Mouse (Mus musculus) mouse trophoblast stem cell (cell line): ENCODE data around the gene Lrba.

Experiments
- in situ Hi-C, 2 experiments: fragments of 300-500 bp; cut with MseI, MboI; formaldehyde crosslinking; loops; 2 replicates in 1 of 2; 3 replicates in 1 of 2; pipeline ENCODE4 v1.15.1; 2025

Lrba gene

DNA sequence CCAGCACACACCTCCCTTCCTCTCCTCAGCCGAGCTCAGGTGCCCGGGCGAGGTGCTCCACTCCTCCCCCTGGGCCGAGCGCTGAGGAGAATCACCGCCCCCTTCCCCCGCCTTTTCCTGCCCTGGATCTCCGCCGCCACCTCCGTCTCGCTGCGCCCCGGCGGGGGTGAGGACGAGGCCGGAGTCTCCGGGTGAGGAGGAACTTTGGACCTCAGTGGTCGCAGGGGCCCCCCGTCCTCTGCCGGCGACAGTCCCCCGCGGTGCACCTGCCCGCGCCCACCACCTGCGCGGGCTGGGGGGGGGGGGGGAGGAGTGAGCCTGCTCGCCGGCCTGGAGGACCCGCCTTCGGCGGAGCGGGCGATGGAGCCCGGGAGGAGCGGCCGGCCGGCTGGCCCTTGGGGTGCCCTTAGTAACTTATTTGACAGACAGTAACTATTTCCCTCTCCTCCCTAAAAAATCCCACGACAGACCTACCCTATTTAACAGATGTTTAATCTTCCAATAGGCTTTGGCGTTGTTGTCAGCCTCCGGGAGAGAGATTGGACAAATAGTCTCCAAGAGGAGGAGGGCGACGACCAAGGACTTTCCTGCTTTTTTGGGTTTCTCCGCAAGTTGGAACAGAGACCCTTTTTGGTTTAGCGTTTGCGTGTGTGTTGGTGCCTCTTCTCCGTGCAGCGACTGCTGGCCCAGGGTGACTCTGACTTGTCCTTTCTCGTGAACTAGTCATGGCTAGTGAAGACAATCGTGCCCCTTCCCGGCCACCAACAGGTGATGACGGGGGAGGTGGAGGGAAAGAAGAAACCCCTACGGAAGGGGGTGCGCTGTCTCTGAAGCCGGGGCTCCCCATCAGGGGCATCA lies at the start of gene Lrba:
Lrba (plus strand) TSS at position 117 of the 858 bp plus-strand sequence.
- in situ Hi-C loops = no loop called here

GRCm38 (mm10) chr3:86179714-86180113 lies 44.8 kb upstream of the Lrba start:
- in situ Hi-C loops = no loop called here

DNA sequence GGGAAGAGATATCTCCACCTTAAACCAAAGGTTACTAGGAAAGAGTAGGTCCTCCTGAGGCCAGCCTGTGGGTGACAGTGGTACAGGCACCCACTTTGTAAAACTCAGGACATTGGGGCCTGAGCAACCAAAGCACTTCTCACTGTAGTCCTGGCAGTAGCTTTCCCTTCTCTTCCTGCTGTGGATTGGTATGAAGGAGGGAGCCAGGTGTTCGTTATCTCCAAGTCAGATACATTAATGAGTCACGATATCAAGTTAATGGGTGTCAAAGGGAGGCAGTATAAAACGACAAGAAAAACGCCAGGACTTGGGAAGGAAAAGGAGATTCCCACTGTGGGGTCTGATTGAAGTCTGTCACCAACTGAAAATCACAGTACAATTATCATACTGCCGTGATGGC lies 43.4 kb upstream of the Lrba start:
- in situ Hi-C loops = no loop called here

GRCm38 (mm10) chr3:86184546-86184945 lies 39.9 kb upstream of the Lrba start:
- in situ Hi-C loops = no loop called here

DNA sequence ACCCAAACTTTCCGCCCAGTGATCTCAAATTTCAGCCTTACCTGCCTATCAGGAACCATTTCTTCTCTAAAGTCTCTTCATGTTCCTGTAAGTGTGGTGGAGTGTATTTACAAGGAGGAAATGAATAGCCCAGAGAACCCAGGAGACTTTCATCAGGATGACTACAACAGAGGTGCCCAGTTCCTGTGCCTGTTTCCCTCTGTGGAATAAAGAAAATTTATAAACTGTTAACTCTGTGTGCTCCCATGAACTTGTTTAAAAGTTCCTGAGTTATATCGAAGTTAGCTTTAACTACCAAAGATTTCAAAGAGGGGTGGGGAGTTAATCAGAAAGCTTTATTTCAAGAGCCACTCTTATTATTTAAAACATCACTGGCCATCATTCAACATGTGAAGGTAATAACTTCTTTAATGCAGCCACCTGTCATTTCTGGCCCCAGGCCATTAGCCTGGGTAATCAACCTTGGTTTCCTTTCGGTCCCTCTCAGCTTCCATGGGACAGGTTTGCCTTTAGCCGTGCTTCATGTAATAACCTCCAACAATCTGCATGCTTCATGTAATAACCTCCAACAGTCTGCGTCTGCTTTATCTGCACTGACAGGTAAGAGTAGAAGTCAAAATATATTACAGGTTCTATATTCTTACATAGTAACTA lies 36.6 kb upstream of the Lrba start:
- in situ Hi-C loops = no loop called here

- in situ Hi-C loops = no loop called here
Measured at GRCm38 (mm10) chr3:86195981-86196380, 28.5 kb upstream of the Lrba start.

GRCm38 (mm10) chr3:86196471-86196870 lies 28.0 kb upstream of the Lrba start:
- in situ Hi-C loops = no loop called here

- in situ Hi-C loops = no loop called here
Measured at GRCm38 (mm10) chr3:86201645-86202175, 22.8 kb upstream of the Lrba start.

DNA sequence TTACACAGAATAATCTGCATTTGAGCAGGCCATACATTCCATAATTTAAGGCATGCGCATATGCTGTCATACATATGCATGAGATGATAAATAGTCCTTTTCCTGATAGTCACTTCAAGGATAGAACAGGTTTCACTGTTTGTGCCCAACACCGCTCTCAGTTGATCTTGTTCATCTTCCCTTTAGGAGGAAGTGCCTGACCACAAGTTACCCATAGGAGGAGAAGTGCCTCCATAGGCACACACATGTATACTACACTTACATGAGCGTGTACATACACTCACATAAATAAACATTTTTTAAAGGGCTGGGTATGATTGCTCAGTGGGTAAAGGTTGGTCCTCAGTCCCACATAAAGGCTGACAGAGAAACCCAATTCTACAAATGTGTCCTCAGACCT lies 22.0 kb upstream of the Lrba start:
- in situ Hi-C loops = no loop called here

DNA sequence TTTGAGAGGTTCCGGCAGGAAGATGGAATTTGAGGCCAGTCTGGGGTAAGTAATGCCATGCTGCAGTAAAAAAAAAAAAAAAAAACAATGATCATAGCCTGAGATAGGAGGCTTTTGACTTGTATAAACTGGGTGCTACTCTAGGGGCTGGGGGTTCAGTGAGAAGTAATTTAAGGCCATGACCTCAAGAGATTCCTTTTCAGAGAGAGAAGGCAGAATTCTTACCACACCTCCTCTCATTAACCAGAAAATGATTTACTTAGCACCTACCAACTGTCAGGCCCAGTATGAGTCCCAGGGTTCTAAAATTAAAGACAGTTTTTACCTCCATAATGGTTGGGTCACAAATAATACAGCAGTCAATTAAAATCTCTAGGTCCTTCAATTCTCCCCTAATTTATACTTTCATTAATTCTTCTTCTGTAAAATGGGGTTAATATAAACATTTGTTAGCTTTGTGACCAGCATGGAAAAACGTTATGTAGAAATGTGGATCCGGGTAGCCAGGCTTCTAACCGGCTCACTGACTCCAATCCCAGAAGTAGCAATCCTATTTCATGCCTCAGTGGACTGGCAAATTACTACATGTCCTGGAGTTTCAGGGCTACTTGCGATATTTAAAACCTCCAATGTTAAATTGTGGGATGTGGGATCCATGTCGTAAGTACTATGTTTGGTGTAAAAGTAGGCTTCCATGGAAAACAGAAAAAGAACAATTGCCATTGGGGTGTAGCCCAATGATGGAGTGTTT lies 19.7 kb upstream of the Lrba start:
- in situ Hi-C loops = no loop called here

DNA sequence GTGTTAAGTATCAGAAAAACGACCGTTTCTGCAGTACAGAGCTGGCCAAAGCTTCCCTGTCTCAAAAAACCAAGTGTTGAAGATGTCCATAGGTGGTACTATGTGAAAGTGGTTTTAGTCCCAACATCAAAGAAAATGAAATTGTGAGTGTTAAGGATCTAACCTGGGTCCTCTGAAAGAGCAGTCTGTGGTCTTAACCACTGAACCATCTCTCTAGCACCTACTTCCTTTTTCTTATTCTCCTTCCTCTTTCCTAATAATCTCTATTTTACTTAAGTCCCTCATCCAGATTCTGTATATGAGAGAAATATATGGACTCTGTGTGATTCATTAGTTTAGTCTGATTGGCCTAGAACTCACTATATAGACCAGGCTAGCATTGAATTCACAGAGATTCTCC lies 17.9 kb upstream of the Lrba start:
- in situ Hi-C loops = no loop called here

DNA sequence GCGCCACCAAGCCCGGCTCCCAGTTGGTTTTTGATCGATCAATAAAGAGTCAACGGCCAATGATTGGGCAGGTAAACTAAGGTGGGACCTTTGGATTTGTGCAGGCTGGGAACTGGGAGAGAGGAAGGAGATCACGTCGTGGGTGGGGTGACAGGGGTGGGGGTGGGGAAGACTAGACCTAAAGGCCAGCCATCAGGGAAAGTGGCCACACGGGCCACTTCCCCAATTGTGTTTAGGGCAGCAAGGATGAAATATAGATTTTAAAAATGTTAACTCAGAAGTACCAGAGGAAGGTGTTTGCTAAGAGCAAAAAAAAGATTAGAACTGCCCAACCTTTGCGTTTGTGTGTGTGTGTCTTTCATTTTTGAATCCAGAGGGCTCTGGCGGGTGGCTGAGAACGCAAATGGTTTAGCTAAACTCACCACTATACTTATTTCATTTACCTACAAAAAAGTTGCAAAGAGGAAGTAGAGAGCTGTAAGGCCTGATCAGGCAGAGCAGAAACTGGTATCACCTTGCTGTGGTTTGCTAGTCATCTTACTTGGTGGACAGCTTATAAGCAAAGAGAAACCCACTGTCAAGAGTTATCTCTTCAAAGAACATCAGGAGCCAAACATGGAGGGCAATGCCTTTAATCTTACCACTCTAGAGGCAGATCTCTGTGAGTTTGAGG lies 14.1 kb upstream of the Lrba start:
- in situ Hi-C loops = no loop called here

- in situ Hi-C loops = no loop called here
Measured at GRCm38 (mm10) chr3:86210959-86211358, 13.5 kb upstream of the Lrba start.

DNA sequence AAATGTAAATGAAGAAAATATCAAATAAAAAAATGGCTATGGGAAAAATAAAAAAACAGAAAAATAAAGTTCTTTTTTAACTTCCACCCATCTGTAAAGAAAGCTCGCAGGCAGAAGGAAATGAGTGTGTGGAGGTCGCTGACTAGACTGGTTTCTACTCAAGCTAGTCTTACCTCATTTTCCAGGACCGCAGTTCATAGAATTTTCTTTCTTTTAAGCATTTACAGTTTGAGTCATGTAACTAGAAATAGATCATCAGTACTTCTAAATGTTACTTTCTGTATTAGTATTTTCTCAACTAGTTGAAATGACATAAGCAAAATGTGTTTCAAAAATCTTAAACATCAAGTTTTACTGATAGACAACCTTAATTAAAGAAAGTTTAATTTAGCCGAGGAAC lies 10.2 kb upstream of the Lrba start:
- in situ Hi-C loops = no loop called here

- in situ Hi-C loops = no loop called here
Measured at GRCm38 (mm10) chr3:86223634-86224313, 706 bp upstream of the Lrba start.

- in situ Hi-C loops = no loop called here
Measured at GRCm38 (mm10) chr3:86224314-86224563, 241 bp upstream of the Lrba start.

DNA sequence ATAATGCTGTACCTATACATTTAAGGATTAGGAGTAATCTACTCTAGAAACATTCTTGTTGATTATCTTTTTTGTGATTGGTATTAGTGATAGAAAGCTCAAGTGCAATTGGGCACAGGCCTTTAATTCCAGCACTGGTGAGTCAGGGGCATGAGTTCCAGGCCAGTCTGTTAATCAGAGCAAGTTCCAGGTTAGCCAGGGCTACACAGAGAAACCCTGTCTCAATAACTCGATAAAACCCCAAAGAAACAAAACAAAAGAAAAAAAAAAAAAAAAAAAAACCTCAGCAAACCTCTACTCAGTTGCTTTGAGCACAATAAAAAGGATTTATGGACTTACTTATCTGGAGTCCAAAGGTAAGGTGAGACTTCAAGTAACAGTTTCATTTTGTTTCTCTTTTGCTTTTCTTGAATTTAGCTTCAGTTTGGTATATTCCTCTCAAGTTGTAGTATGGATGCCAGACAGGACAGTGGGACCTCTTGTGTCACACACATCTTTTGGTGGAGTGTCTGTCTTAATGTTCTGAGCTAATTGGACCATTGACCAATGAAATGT lies 7.1 kb downstream of the Lrba start:
- in situ Hi-C loops = no loop called here

DNA sequence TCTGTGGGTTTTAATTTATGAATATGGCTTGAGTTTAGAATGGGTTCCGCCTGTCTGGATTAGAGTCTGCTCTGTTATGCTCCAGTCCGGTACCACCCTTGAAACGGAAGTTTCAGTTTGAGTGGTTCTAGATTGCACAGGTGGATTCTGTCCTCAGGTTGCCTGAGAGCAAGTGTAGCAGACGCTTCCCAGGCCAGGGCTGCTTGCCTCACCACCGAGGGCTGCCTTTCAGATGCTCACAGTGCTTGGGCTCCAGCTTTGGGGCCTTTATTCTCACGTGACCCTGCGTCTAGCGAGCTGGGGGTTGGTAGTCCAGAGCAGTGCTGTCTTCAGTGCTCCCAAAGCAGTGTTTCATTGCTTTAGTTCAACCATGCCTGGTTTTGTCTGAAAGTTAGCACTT lies 22.7 kb downstream of the Lrba start:
- in situ Hi-C loops = no loop called here

GRCm38 (mm10) chr3:86251212-86251611 lies 26.7 kb downstream of the Lrba start:
- in situ Hi-C loops = no loop called here

DNA sequence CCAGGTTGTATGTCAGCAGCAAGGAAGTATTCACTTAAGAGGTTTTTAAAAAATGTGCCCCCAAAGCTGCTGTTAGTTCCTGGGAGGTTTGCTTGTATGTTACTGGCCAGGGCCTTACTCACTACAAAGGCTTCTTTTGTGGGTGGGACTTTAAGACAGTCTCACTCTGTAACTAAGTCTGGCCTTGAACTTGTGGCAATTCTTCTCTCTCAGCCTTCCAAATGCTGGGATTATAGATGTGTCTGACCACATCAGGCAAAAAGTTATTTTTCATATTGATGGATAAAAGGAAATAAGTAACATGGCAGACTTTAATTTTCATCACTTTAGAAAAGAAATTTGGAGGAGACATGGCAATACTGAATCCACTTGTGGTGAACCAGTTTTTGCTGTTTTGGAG lies 28.1 kb downstream of the Lrba start:
- in situ Hi-C loops = no loop called here

GRCm38 (mm10) chr3:86253071-86253470 lies 28.6 kb downstream of the Lrba start:
- in situ Hi-C loops = no loop called here
